9 mouse cellular contexts compared by ENCODE assay signal in genomic region chr9:77469791-77470607, GRCm38 (mm10).
DNase-seq lines count a peak whose midpoint lies in the region; ATAC-seq lines count a peak whose summit lies in the region.
"Had no signal": no experiment of that assay in that cellular context is flagged by ENCODE, and none has a peak within 500 bp of the region (broad histone marks: within the 10 kb centered on the region; RNA-seq: fewer than 3 reads in every experiment).

No protein-coding gene starts in this region.

- no peak overlapping the region for H3K9ac ChIP-seq in kidney, embryonic 16.5 days (replicated peaks; ENCODE audit: low read length)
- H3K9ac ChIP-seq in limb, embryonic 15.5 days, result no peak overlapping the region
- no peak overlapping the region for H3K9ac ChIP-seq in stomach, embryonic 14.5 days (replicated peaks; ENCODE audit: low read depth, low read length)
- H3K9ac ChIP-seq: liver, embryonic 13.5 days had no signal

- H3K4me1 ChIP-seq in kidney, embryonic 16.5 days (ENCODE audit: insufficient read depth, low read length), result peaks cover 22% of the 10 kb centered on the region
- H3K4me1 ChIP-seq in limb, embryonic 15.5 days, result peaks cover 13% of the 10 kb centered on the region
- peaks cover 24% of the 10 kb centered on the region for H3K4me1 ChIP-seq in stomach, embryonic 14.5 days (ENCODE audit: control insufficient read depth, insufficient read depth, low read length)

- H3K36me3 ChIP-seq in kidney, embryonic 16.5 days (ENCODE audit: insufficient read depth, low read length), result peaks cover 6% of the 10 kb centered on the region
- H3K36me3 ChIP-seq in limb, embryonic 15.5 days, result peaks cover 11% of the 10 kb centered on the region; the same call in 1 of the 2 replicates
- no peaks in the 10 kb centered on the region for H3K36me3 ChIP-seq in stomach, embryonic 14.5 days (ENCODE audit: control insufficient read depth, insufficient read depth, low read length)
- H3K36me3 ChIP-seq: liver, embryonic 13.5 days had no signal

- 22% methylated on average over 20 of the region's 20 CpGs for WGBS in kidney, embryonic 16.5 days
- WGBS in limb, embryonic 15.5 days, result 58% methylated on average over 20 of the region's 20 CpGs
- WGBS in stomach, embryonic 14.5 days, result 61% methylated on average over 20 of the region's 20 CpGs

- H3K27ac ChIP-seq in kidney, embryonic 16.5 days (ENCODE audit: low read length), result peak overlapping the region; percentile 77
- H3K27ac ChIP-seq in limb, embryonic 15.5 days, result no peak overlapping the region
- H3K27ac ChIP-seq in stomach, embryonic 14.5 days (ENCODE audit: low read length), result no peak overlapping the region
- H3K27ac ChIP-seq: liver, embryonic 13.5 days had no signal

- 0 out of 2 replicates have a peak overlapping the region, but pooled peaks have one; percentile 0 for H3K4me2 ChIP-seq in kidney, embryonic 16.5 days (replicated peaks; ENCODE audit: low read depth, low read length)
- H3K4me2 ChIP-seq in limb, embryonic 15.5 days, result no peak overlapping the region
- no peak overlapping the region for H3K4me2 ChIP-seq in stomach, embryonic 14.5 days (replicated peaks; ENCODE audit: low read depth, low read length)
- H3K4me2 ChIP-seq: liver, embryonic 13.5 days had no signal

- ATAC-seq in kidney, embryonic 16.5 days (ENCODE audit: low FRiP score, low TSS enrichment), result peak; percentile 95
- ATAC-seq in limb, embryonic 15.5 days (ENCODE audit: insufficient number of reproducible peaks, low FRiP score, low TSS enrichment, low read depth), result peak; percentile 68; the same call in 1 of the 2 replicates
- peak; percentile 70; the same call in 1 of the 2 replicates for ATAC-seq in stomach, embryonic 14.5 days (ENCODE audit: insufficient number of reproducible peaks, insufficient read depth, low FRiP score, low read depth)

- no peak overlapping the region for H3K4me3 ChIP-seq in kidney, embryonic 16.5 days (ENCODE audit: low read length)
- H3K4me3 ChIP-seq in limb, embryonic 15.5 days, result no peak overlapping the region
- H3K4me3 ChIP-seq in stomach, embryonic 14.5 days (ENCODE audit: low read depth, low read length), result no peak overlapping the region
- H3K4me3 ChIP-seq: liver, embryonic 13.5 days had no signal

- no peaks in the 10 kb centered on the region for H3K27me3 ChIP-seq in kidney, embryonic 16.5 days (ENCODE audit: insufficient read depth, low read length)
- H3K27me3 ChIP-seq in limb, embryonic 15.5 days, result no peaks in the 10 kb centered on the region
- H3K27me3 ChIP-seq in stomach, embryonic 14.5 days (ENCODE audit: control insufficient read depth, insufficient read depth, low read length), result no peaks in the 10 kb centered on the region
- H3K27me3 ChIP-seq: liver, embryonic 13.5 days had no signal

- no peaks in the 10 kb centered on the region for H3K9me3 ChIP-seq in kidney, embryonic 16.5 days (ENCODE audit: low read length)
- H3K9me3 ChIP-seq in limb, embryonic 15.5 days, result no peaks in the 10 kb centered on the region
- no peaks in the 10 kb centered on the region for H3K9me3 ChIP-seq in stomach, embryonic 14.5 days (ENCODE audit: control insufficient read depth, low read depth, low read length)
- H3K9me3 ChIP-seq: liver, embryonic 13.5 days had no signal

- DNase-seq in 416B (ENCODE audit: low read depth), result peak; percentile 16
- DNase-seq in CD4-positive, CD25-positive, alpha-beta regulatory T cell, adult 2 months (ENCODE audit: low read depth, low spot score), result peak; percentile 71
- DNase-seq in frontal cortex, adult 2 months (ENCODE audit: extremely low spot score in 1 of 2, low spot score in 1 of 2), result peak; percentile 45 to 68
- no peak for DNase-seq in ovary, postnatal 14 days (ENCODE audit: low spot score)
- DNase-seq in adrenal gland, postnatal 4 days (ENCODE audit: low spot score in 2 of 2), result no peak
- DNase-seq: liver, embryonic 13.5 days had no signal

Comparison
In these comparisons a context has a peak if more than half of its experiments do, and no peak if none do; other contexts are left out.
1. DNase-seq: peak in 416B (single experiment), CD4-positive, CD25-positive, alpha-beta regulatory T cell, adult 2 months (single experiment) and frontal cortex, adult 2 months (2 of 2); none in ovary, postnatal 14 days (single experiment) and adrenal gland, postnatal 4 days (0 of 2).
2. Peak in every context shown above with its lines, with median percentiles within 50 percentile points of each other: ATAC-seq.